ENCODE assay signal across 8 mouse cellular contexts in genomic region chr2:148375326-148376150, GRCm38 (mm10). TPM values are rescaled to one million over a fixed set of nuclear protein-coding genes. Genes with fewer than 3 reads are reported as not detected.
DNase-seq lines count a peak whose midpoint lies in the region; TF ChIP-seq lines count a peak whose summit lies in the region.

No protein-coding gene starts in this region.

- TF ChIP-seq POLR2A in lung, adult 2 months (IDR thresholded peaks at IDR 0.05; ENCODE audit: borderline replicate concordance, extremely low read depth, low read depth, low read length) = no peak

- H3K4me3 ChIP-seq in lung, adult 2 months (replicated peaks; ENCODE audit: extremely low read depth, low read depth, low read length) = no peak overlapping the region

- 73% methylated on average over 10 of the region's 10 CpGs for WGBS in lung, adult 2 months

- H3K4me1 ChIP-seq in lung, adult 2 months (ENCODE audit: control insufficient read depth, insufficient read depth, low read length) = peaks cover 18% of the 10 kb centered on the region

- TF ChIP-seq CTCF in lung, adult 2 months (IDR thresholded peaks at IDR 0.05; ENCODE audit: insufficient read depth, low read length) = peak; percentile 65

- intact Hi-C loops in heart, postnatal 10 days (cut with DNase I) = no loop called here

- DNase-seq in gastrocnemius, postnatal 10 days = peak; percentile 44
- DNase-seq in gastrocnemius, postnatal 25 days = no peak
- peak; percentile 9 to 16 for DNase-seq in urinary bladder, postnatal 36 days (ENCODE audit: low spot score in 2 of 2)
- no peak for DNase-seq in urinary bladder, adult 2 months (ENCODE audit: low spot score)
- peak; percentile 35 to 37 for DNase-seq in heart, postnatal 10 days
- DNase-seq in lung, adult 2 months = peak; percentile 45
- DNase-seq in spleen, postnatal 36 days (ENCODE audit: low spot score in 2 of 2) = peak; percentile 56 to 64
- DNase-seq in frontal cortex, postnatal 14 days (ENCODE audit: low spot score in 2 of 2) = no peak

RNA-seq across cellular contexts. Expression of gene Sstr4, which starts 19.6 kb away (rescaled TPM):
- under 1 TPM; 0.38 to 0.72 TPM for total RNA-seq in gastrocnemius, postnatal 10 days (2021)
- under 1 TPM; 0.18 to 0.19 TPM for total RNA-seq in gastrocnemius, postnatal 25 days (2021)
- 0.16 and 0.30 TPM in 2 replicates for polyA plus RNA-seq in urinary bladder, adult 2 months (2012; rRNA removed)
- under 1 TPM; 0.77 to 0.89 TPM for total RNA-seq in heart, postnatal 10 days (2021)
- 8.3 and 10.8 TPM in 2 replicates for polyA plus RNA-seq in lung, adult 2 months (2012; rRNA removed)

RNA-seq across cellular contexts. Expression of gene Thbd, which starts 32.5 kb away (rescaled TPM):
- total RNA-seq in gastrocnemius, postnatal 10 days (2021) = 10 to 100 TPM; 22.0 to 26.6 TPM
- 10 to 100 TPM; 16.6 to 19.5 TPM for total RNA-seq in gastrocnemius, postnatal 25 days (2021)
- polyA plus RNA-seq in urinary bladder, adult 2 months (2012; rRNA removed) = 48.9 and 55.0 TPM in 2 replicates
- 10 to 100 TPM; 54.0 to 55.4 TPM for total RNA-seq in heart, postnatal 10 days (2021)
- polyA plus RNA-seq in lung, adult 2 months (2012; rRNA removed) = 550 and 598 TPM in 2 replicates

Comparison
In these comparisons a context has a peak if more than half of its experiments do, and no peak if none do; other contexts are left out.
1. DNase-seq: peak in gastrocnemius, postnatal 10 days (single experiment), urinary bladder, postnatal 36 days (2 of 2), heart, postnatal 10 days (2 of 2), lung, adult 2 months (single experiment) and spleen, postnatal 36 days (2 of 2); none in gastrocnemius, postnatal 25 days (single experiment), urinary bladder, adult 2 months (single experiment) and frontal cortex, postnatal 14 days (0 of 2).